Mouse (Mus musculus) C2C12 (cell line): Measurements from ENCODE around the gene Pram1. TPM values are rescaled to one million over a fixed set of nuclear protein-coding genes. Genes with fewer than 3 reads are reported as not detected.

ENCODE experiments used
- H3K27me3 ChIP-seq: one replicate; pipeline ENCODE4 v1.6.1; 2011; ENCODE audit not compliant: control insufficient read depth, insufficient read depth, insufficient read length
- H3K36me3 ChIP-seq: one replicate; pipeline ENCODE4 v1.6.1; 2011; ENCODE audit not compliant: control insufficient read depth, insufficient read depth
- H3K4me3 ChIP-seq: one replicate; pipeline ENCODE4 v1.5.1; 2011; ENCODE audit warnings: mild to moderate bottlenecking, control low read depth; ENCODE audit not compliant: poor library complexity, insufficient read depth, severe bottlenecking
- H3K79me2 ChIP-seq: one replicate; pipeline ENCODE4 v1.6.1; 2011; ENCODE audit not compliant: control insufficient read depth, insufficient read depth
- H3K79me3 ChIP-seq: one replicate; pipeline ENCODE4 v1.6.1; 2011; ENCODE audit warnings: low read depth, control low read depth
- H3ac ChIP-seq: one replicate; pipeline ENCODE3; 2011; ENCODE audit warnings: low read depth; ENCODE audit not compliant: control insufficient read depth, insufficient read length
- CEBPB ChIP-seq: IDR thresholded peaks from one replicate; pipeline ENCODE4 v1.6.1; 2011; ENCODE audit warnings: low read depth, mild to moderate bottlenecking, control low read depth, moderate library complexity
- CTCF ChIP-seq: IDR thresholded peaks from one replicate; pipeline ENCODE4 v1.5.1; 2011; ENCODE audit not compliant: control insufficient read depth, insufficient read depth, insufficient read length
- FOSL1 ChIP-seq: IDR thresholded peaks from one replicate; pipeline ENCODE4 v1.8.0; 2011; ENCODE audit warnings: mild to moderate bottlenecking, low read length; ENCODE audit not compliant: poor library complexity, insufficient read depth, severe bottlenecking
- MAX ChIP-seq: IDR thresholded peaks from one replicate; pipeline ENCODE4 v1.6.1; 2011; ENCODE audit warnings: mild to moderate bottlenecking, control low read depth
- MYOD1 ChIP-seq: IDR thresholded peaks from one replicate; pipeline ENCODE4 v1.6.1; 2011; ENCODE audit warnings: low read depth; ENCODE audit not compliant: control insufficient read depth, insufficient read length
- MYOG ChIP-seq: IDR thresholded peaks from one replicate; pipeline ENCODE4 v1.6.1; 2011; ENCODE audit not compliant: control insufficient read depth, insufficient read length; ENCODE audit errors: extremely low read depth
- USF1 ChIP-seq: IDR thresholded peaks from one replicate; pipeline ENCODE4 v1.6.1; 2011; ENCODE audit warnings: low read depth, mild to moderate bottlenecking, control low read depth, moderate library complexity
- polyA plus RNA-seq: library from polyadenylated mRNA; unstranded; fragments of >200 nt; fragmentation: generic; extraction: Trizol; gene quantifications from one replicate; pipeline ENCODE4 v1.2.1, GENCODE M21; 2012; ENCODE audit warnings: missing spikeins

Gene Pram1
- polyA plus RNA-seq, 1 experiment, result not detected

- TF ChIP-seq MYOG (no peak), USF1 (no peak), FOSL1 (no peak), MAX (no peak), CEBPB (no peak), CTCF (no peak), MYOD1 (no peak)
- H3K79me2 ChIP-seq, result peaks cover 100% of the 10 kb centered on the region
- peaks cover 44% of the 10 kb centered on the region for H3K36me3 ChIP-seq
- no peaks in the 10 kb centered on the region for H3K27me3 ChIP-seq
- H3K4me3 ChIP-seq, result no peak overlapping the region
- H3K79me3 ChIP-seq, result peaks cover 99% of the 10 kb centered on the region
- H3ac ChIP-seq, result no peak overlapping the region
Measured at GRCm38 (mm10) chr17:33676086-33676485, 38.2 kb downstream of the Pram1 start.

GRCm38 (mm10) chr17:33678771-33679170 lies 40.9 kb downstream of the Pram1 start:
- Histone ChIP-seq H3K36me3 (peaks cover 65% of the 10 kb centered on the region), H3K79me2 (peaks cover 100% of the 10 kb centered on the region)
- TF ChIP-seq CTCF (no peak), MAX (no peak), FOSL1 (no peak), MYOG (no peak), CEBPB (no peak), USF1 (no peak), MYOD1 (no peak)

GRCm38 (mm10) chr17:33681767-33682166 lies 43.9 kb downstream of the Pram1 start:
- H3ac ChIP-seq, result no peak overlapping the region
- peaks cover 85% of the 10 kb centered on the region for H3K79me2 ChIP-seq
- peaks cover 42% of the 10 kb centered on the region for H3K36me3 ChIP-seq
- H3K4me3 ChIP-seq, result no peak overlapping the region
- peaks cover 83% of the 10 kb centered on the region for H3K79me3 ChIP-seq
- TF ChIP-seq USF1, result no peak
- TF ChIP-seq FOSL1, result no peak
- TF ChIP-seq MAX, result no peak
- no peak for TF ChIP-seq MYOG
- no peak for TF ChIP-seq MYOD1
- TF ChIP-seq CEBPB, result no peak
- no peak for TF ChIP-seq CTCF
- no peaks in the 10 kb centered on the region for H3K27me3 ChIP-seq

More at GRCm38 (mm10) chr17:33678771-33679170, 40.9 kb downstream of the Pram1 start:
- Histone ChIP-seq H3K79me3 (peaks cover 99% of the 10 kb centered on the region), H3K4me3 (no peak overlapping the region), H3K27me3 (no peaks in the 10 kb centered on the region), H3ac (no peak overlapping the region)

DNA sequence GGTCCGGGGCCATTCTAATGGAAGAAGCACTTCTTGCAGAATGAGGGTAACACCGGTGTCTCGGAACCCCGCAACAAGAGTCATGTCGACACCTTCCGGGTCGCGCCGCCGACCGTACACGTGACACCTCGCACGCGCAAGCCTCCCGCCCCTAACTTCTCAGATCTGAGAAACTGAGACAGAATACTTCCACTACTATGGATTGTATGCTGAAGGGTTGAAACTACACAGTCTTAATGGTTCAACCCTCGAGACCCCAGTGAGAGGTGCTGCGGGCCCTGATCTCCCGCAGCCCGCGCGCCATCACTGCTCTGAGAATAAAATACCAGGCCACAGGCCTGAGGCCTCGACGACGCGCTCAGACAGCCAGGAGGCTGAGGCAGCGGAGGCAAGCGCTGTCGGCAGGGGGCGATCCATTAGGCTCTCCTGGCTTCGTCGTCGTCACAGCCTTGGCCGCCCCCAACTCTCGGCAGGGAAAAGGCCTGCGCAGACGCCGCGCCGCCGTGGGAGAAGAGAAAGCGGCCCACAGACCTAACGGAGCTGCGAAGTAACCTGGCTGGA lies 46.9 kb downstream of the Pram1 start:
- Histone ChIP-seq H3K36me3 (peaks cover 25% of the 10 kb centered on the region), H3K27me3 (no peaks in the 10 kb centered on the region), H3K79me3 (peaks cover 54% of the 10 kb centered on the region), H3K79me2 (peaks cover 55% of the 10 kb centered on the region), H3ac (peak overlapping the region; percentile 90), H3K4me3 (peak overlapping the region; percentile 67)
- TF ChIP-seq MYOD1 (no peak), USF1 (peak; percentile 85), FOSL1 (no peak), CTCF (peak; percentile 45), MAX (peak; percentile 56), CEBPB (no peak), MYOG (no peak)

GRCm38 (mm10) chr17:33685249-33685653 lies 47.4 kb downstream of the Pram1 start:
- TF ChIP-seq MYOD1 (no peak), MYOG (no peak), CTCF (no peak), USF1 (peak; percentile 98), CEBPB (no peak), FOSL1 (no peak), MAX (peak; percentile 24)

GRCm38 (mm10) chr17:33686760-33687159 lies 48.9 kb downstream of the Pram1 start, which contains the start of gene Hnrnpm:
Gene Hnrnpm, minus strand, starts transcription at chr17:33686860.
- peaks cover 33% of the 10 kb centered on the region for H3K79me3 ChIP-seq
- H3K36me3 ChIP-seq, result peaks cover 22% of the 10 kb centered on the region
- H3K4me3 ChIP-seq, result peak within 1 kb of the TSS; percentile 21
- H3K79me2 ChIP-seq, result peaks cover 35% of the 10 kb centered on the region
- TF ChIP-seq CEBPB (no peak), FOSL1 (no peak), CTCF (no peak), MYOG (no peak), MAX (no peak), USF1 (no peak), MYOD1 (no peak)
- no peaks in the 10 kb centered on the region for H3K27me3 ChIP-seq
- no peak within 1 kb of the TSS for H3ac ChIP-seq

More at GRCm38 (mm10) chr17:33685249-33685653, 47.4 kb downstream of the Pram1 start:
- Histone ChIP-seq H3K4me3 (peak overlapping the region; percentile 67), H3K79me3 (peaks cover 49% of the 10 kb centered on the region), H3K27me3 (no peaks in the 10 kb centered on the region), H3K79me2 (peaks cover 50% of the 10 kb centered on the region), H3K36me3 (peaks cover 25% of the 10 kb centered on the region), H3ac (peak overlapping the region; percentile 90)
